Mouse (Mus musculus) liver, embryonic 16.5 days (tissue): Measurements from ENCODE around the gene Eps8l1. TPM values are rescaled to one million over a fixed set of nuclear protein-coding genes. Genes with fewer than 3 reads are reported as not detected.

Experiments used
- ATAC-seq: fragments of 200-750 bp; cut with Nextera tagmentation; 2 replicates; pipeline ENCODE4 v1.8.0; 2017; ENCODE audit warnings: low read depth, mild to moderate bottlenecking, moderate number of reproducible peaks, moderate library complexity
- H3K27ac ChIP-seq: fragments of 300-500 bp; sonication (generic); 2 replicates; pipeline ENCODE4 v1.5.1; 2014; ENCODE audit warnings: mild to moderate bottlenecking, low read length
- H3K27me3 ChIP-seq: fragments of 300-500 bp; sonication (generic); 2 replicates; pipeline ENCODE4 v1.6.1; 2014; ENCODE audit warnings: low read depth, low read length, mixed read lengths; ENCODE audit not compliant: control insufficient read depth, insufficient read depth
- H3K36me3 ChIP-seq: fragments of 300-500 bp; sonication (generic); 2 replicates; pipeline ENCODE4 v1.6.1; 2014; ENCODE audit warnings: mild to moderate bottlenecking; ENCODE audit not compliant: control insufficient read depth, insufficient read depth
- H3K4me1 ChIP-seq: fragments of 300-500 bp; sonication (generic); 2 replicates; pipeline ENCODE4 v1.6.1; 2014; ENCODE audit warnings: low read depth, low read length, mixed read lengths; ENCODE audit not compliant: control insufficient read depth
- H3K4me2 ChIP-seq: fragments of 300-500 bp; sonication (generic); 2 replicates; pipeline ENCODE4 v1.6.1; 2014; ENCODE audit warnings: low read depth, low read length, mixed read lengths
- H3K4me3 ChIP-seq: fragments of 300-500 bp; sonication (generic); 2 replicates; pipeline ENCODE4 v1.5.1; 2014; ENCODE audit warnings: low read depth, mild to moderate bottlenecking, low read length
- H3K9ac ChIP-seq: fragments of 300-500 bp; sonication (generic); 2 replicates; pipeline ENCODE4 v1.6.1; 2014; ENCODE audit warnings: low read depth, low read length
- H3K9me3 ChIP-seq: fragments of 300-500 bp; sonication (generic); replicated peaks from 2 replicates; pipeline ENCODE4 v1.6.1; 2016; ENCODE audit warnings: low read length; ENCODE audit not compliant: control insufficient read depth
- WGBS: fragments of 180-500 bp; shearing (Covaris S2); extraction: QIAGEN DNeasy Blood & Tissue Kit; methylation state at CpG from one replicate; pipeline ENCODE4 v1.1.7; 2014; ENCODE audit not compliant: insufficient replicate concordance; 5-methylcytosine and 5-hydroxymethylcytosine counted together
- polyA plus RNA-seq: library from polyadenylated mRNA; unstranded; fragments of >200 nt; fragmentation: Nextera tagmentation; extraction: Ambion mirVana; gene quantifications from 2 replicates; pipeline ENCODE4 v1.2.1, GENCODE M21; 2015

The Eps8l1 gene
- polyA plus RNA-seq, 1 experiment from 2014 or later: 1.1 TPM

- H3K4me1 ChIP-seq: peaks cover 41% of the 10 kb centered on the region
- H3K4me2 ChIP-seq: peak overlapping the region; percentile 92
- no peaks in the 10 kb centered on the region for H3K9me3 ChIP-seq
- H3K27ac ChIP-seq: peak overlapping the region; percentile 86
- peak overlapping the region; percentile 94 for H3K9ac ChIP-seq
- no peaks in the 10 kb centered on the region for H3K27me3 ChIP-seq
- no peaks in the 10 kb centered on the region for H3K36me3 ChIP-seq
- ATAC-seq: 0 out of 2 replicates have a peak, but pooled peaks have one; percentile 5
- whole genome bisulfite sequencing: 4% methylated on average over 14 of the region's 14 CpGs
- peak overlapping the region; percentile 89 for H3K4me3 ChIP-seq
Measured at GRCm38 (mm10) chr7:4502421-4503090, 42.1 kb downstream of the Eps8l1 start.

GRCm38 (mm10) chr7:4503100-4503499 is 42.6 kb downstream of the Eps8l1 start:
- H3K4me2 ChIP-seq: no peak overlapping the region
- H3K4me3 ChIP-seq: no peak overlapping the region

GRCm38 (mm10) chr7:4503858-4504257 is 43.4 kb downstream of the Eps8l1 start:
- no peak overlapping the region for H3K4me2 ChIP-seq
- H3K4me1 ChIP-seq: peaks cover 39% of the 10 kb centered on the region
- H3K36me3 ChIP-seq: no peaks in the 10 kb centered on the region
- H3K27ac ChIP-seq: peak overlapping the region; percentile 75
- no peak for ATAC-seq
- no peaks in the 10 kb centered on the region for H3K27me3 ChIP-seq
- no peak overlapping the region for H3K9ac ChIP-seq
- H3K4me3 ChIP-seq: no peak overlapping the region
- H3K9me3 ChIP-seq: no peaks in the 10 kb centered on the region
- 43% methylated on average over 5 of the region's 5 CpGs for WGBS

More at GRCm38 (mm10) chr7:4503100-4503499, 42.6 kb downstream of the Eps8l1 start:
- Histone ChIP-seq H3K4me1 (peaks cover 41% of the 10 kb centered on the region), H3K27me3 (no peaks in the 10 kb centered on the region), H3K27ac (peak overlapping the region; percentile 86), H3K9me3 (no peaks in the 10 kb centered on the region), H3K9ac (no peak overlapping the region), H3K36me3 (no peaks in the 10 kb centered on the region)
- no peak for ATAC-seq
- 72% methylated on average over 4 of the region's 4 CpGs for WGBS

- peak overlapping the region; percentile 18; the same call in 1 of the 2 replicates for H3K4me2 ChIP-seq
- H3K27ac ChIP-seq: peak overlapping the region; percentile 75
- H3K27me3 ChIP-seq: no peaks in the 10 kb centered on the region
- peaks cover 36% of the 10 kb centered on the region for H3K4me1 ChIP-seq
- no peak for ATAC-seq
- H3K36me3 ChIP-seq: no peaks in the 10 kb centered on the region
- H3K4me3 ChIP-seq: no peak overlapping the region
- no peak overlapping the region for H3K9ac ChIP-seq
- H3K9me3 ChIP-seq: no peaks in the 10 kb centered on the region
- 19% methylated on average over 11 of the region's 11 CpGs for WGBS
Measured at GRCm38 (mm10) chr7:4504646-4505435, 44.4 kb downstream of the Eps8l1 start.

- ATAC-seq: no peak
- Histone ChIP-seq H3K27ac (no peak overlapping the region), H3K4me1 (peaks cover 26% of the 10 kb centered on the region), H3K36me3 (no peaks in the 10 kb centered on the region), H3K4me3 (no peak overlapping the region), H3K9ac (no peak overlapping the region), H3K27me3 (no peaks in the 10 kb centered on the region), H3K4me2 (no peak overlapping the region), H3K9me3 (no peaks in the 10 kb centered on the region)
- WGBS: 19% methylated on average over 3 of the region's 4 CpGs
Measured at GRCm38 (mm10) chr7:4507220-4507619, 46.7 kb downstream of the Eps8l1 start.

GRCm38 (mm10) chr7:4508062-4508738 is 47.7 kb downstream of the Eps8l1 start:
- no peak for ATAC-seq
- Histone ChIP-seq H3K36me3 (no peaks in the 10 kb centered on the region), H3K4me3 (no peak overlapping the region), H3K4me2 (no peak overlapping the region), H3K27ac (no peak overlapping the region), H3K27me3 (no peaks in the 10 kb centered on the region), H3K9ac (no peak overlapping the region), H3K4me1 (peaks cover 19% of the 10 kb centered on the region), H3K9me3 (no peaks in the 10 kb centered on the region)
- 78% methylated on average over 14 of the region's 32 CpGs for WGBS

GRCm38 (mm10) chr7:4508739-4509116 is 48.3 kb downstream of the Eps8l1 start:
- no peak overlapping the region for H3K4me2 ChIP-seq
- ATAC-seq: no peak
- H3K27ac ChIP-seq: no peak overlapping the region
- no peaks in the 10 kb centered on the region for H3K36me3 ChIP-seq
- H3K4me3 ChIP-seq: no peak overlapping the region
- no peaks in the 10 kb centered on the region for H3K27me3 ChIP-seq
- no peak overlapping the region for H3K9ac ChIP-seq
- no peaks in the 10 kb centered on the region for H3K9me3 ChIP-seq
- WGBS: 51% methylated on average over 8 of the region's 8 CpGs
- H3K4me1 ChIP-seq: peaks cover 21% of the 10 kb centered on the region

GRCm38 (mm10) chr7:4509863-4510608 is 49.6 kb downstream of the Eps8l1 start:
- Histone ChIP-seq H3K4me3 (peak overlapping the region; percentile 31; the same call in 1 of the 2 replicates), H3K27ac (no peak overlapping the region), H3K9ac (peak overlapping the region; percentile 27; the same call in 1 of the 2 replicates), H3K9me3 (no peaks in the 10 kb centered on the region), H3K36me3 (no peaks in the 10 kb centered on the region), H3K4me2 (peak overlapping the region; percentile 48), H3K4me1 (peaks cover 14% of the 10 kb centered on the region), H3K27me3 (no peaks in the 10 kb centered on the region)
- ATAC-seq: peak; percentile 75
- 21% methylated on average over 24 of the region's 24 CpGs for WGBS
